Mouse (Mus musculus) heart, postnatal 0 days (tissue): Measurements from ENCODE around the gene Gm10447. TPM values are rescaled to one million over a fixed set of nuclear protein-coding genes. Genes with fewer than 3 reads are reported as not detected.

Source experiments
- ATAC-seq: fragments of 200-750 bp; cut with Nextera tagmentation; 2 replicates; pipeline ENCODE4 v1.8.0; 2017; ENCODE audit warnings: low read depth, moderate number of reproducible peaks, moderate library complexity; ENCODE audit not compliant: insufficient read depth
- DNase-seq: peaks from one replicate; pipeline ENCODE4 v3.0.0-alpha.2; 2016; ENCODE audit warnings: low spot score
- H3K27ac ChIP-seq: fragments of 300-500 bp; sonication (generic); 2 replicates; pipeline ENCODE4 v1.5.1; 2014; ENCODE audit warnings: low read depth, mild to moderate bottlenecking
- H3K27me3 ChIP-seq: fragments of 300-500 bp; sonication (generic); 2 replicates; pipeline ENCODE4 v1.6.1; 2014; ENCODE audit warnings: low read length, mixed read lengths; ENCODE audit not compliant: control insufficient read depth, insufficient read depth
- H3K36me3 ChIP-seq: fragments of 300-500 bp; sonication (generic); replicated peaks from 2 replicates; pipeline ENCODE4 v1.6.1; 2014; ENCODE audit warnings: low read length, mixed read lengths; ENCODE audit not compliant: control insufficient read depth, insufficient read depth
- H3K4me1 ChIP-seq: fragments of 300-500 bp; sonication (generic); 2 replicates; pipeline ENCODE4 v1.6.1; 2014; ENCODE audit warnings: antibody characterized with exemption; ENCODE audit not compliant: control insufficient read depth, insufficient read depth
- H3K4me2 ChIP-seq: fragments of 300-500 bp; sonication (generic); 2 replicates; pipeline ENCODE4 v1.6.1; 2014; ENCODE audit warnings: low read depth, mild to moderate bottlenecking, low read length, moderate library complexity
- H3K4me3 ChIP-seq: fragments of 300-500 bp; sonication (generic); 2 replicates; pipeline ENCODE4 v1.5.1; 2014; ENCODE audit warnings: low read depth, low read length
- H3K9ac ChIP-seq: fragments of 300-500 bp; sonication (generic); replicated peaks from 2 replicates; pipeline ENCODE4 v1.6.1; 2014; ENCODE audit warnings: low read depth, low read length, mixed read lengths
- H3K9me3 ChIP-seq: fragments of 300-500 bp; sonication (generic); replicated peaks from 2 replicates; pipeline ENCODE4 v1.6.1; 2016; ENCODE audit warnings: low read length; ENCODE audit not compliant: control insufficient read depth
- CTCF ChIP-seq: IDR thresholded peaks from 2 replicates; pipeline ENCODE4 v1.5.1; 2016; ENCODE audit warnings: antibody characterized with exemption, control low read depth, low read depth
- EP300 ChIP-seq: IDR thresholded peaks from 2 replicates; pipeline ENCODE4 v1.6.1; 2016; ENCODE audit warnings: antibody characterized with exemption, low read depth
- WGBS: fragments of 180-500 bp; shearing (Covaris S2); extraction: QIAGEN DNeasy Blood & Tissue Kit; methylation state at CpG from one replicate; pipeline ENCODE4 v1.1.7; 2014; 5-methylcytosine and 5-hydroxymethylcytosine counted together
- polyA plus RNA-seq: library from polyadenylated mRNA; unstranded; fragments of >200 nt; fragmentation: Nextera tagmentation; extraction: Ambion mirVana; gene quantifications from 2 replicates; pipeline ENCODE4 v1.2.1, GENCODE M21; 2015
- total RNA-seq: library from RNA; depleted of rRNA; stranded (reverse); fragments of >200 nt; gene quantifications from 2 replicates; pipeline ENCODE4 v1.2.3, GENCODE M21; 2014; ENCODE audit warnings: low replicate concordance

Gene Gm10447
- total and polyA plus RNA-seq, 2 experiments from 2014 or later: 0.04 TPM; not detected in 1

- Histone ChIP-seq H3K4me1 (peaks cover 7% of the 10 kb centered on the region; the same call in 1 of the 2 replicates), H3K27me3 (no peaks in the 10 kb centered on the region), H3K9me3 (no peaks in the 10 kb centered on the region), H3K4me3 (no peak overlapping the region), H3K27ac (peak overlapping the region; percentile 76), H3K36me3 (no peaks in the 10 kb centered on the region), H3K4me2 (peak overlapping the region; percentile 24; the same call in 1 of the 2 replicates), H3K9ac (no peak overlapping the region; the same call in 1 of the 2 replicates)
- WGBS: 2% methylated on average over 12 of the region's 12 CpGs
- DNase-seq: peak; percentile 29
- TF ChIP-seq EP300: no peak
- TF ChIP-seq CTCF: no peak
- ATAC-seq: peak; percentile 62
Measured at GRCm38 (mm10) chr11:53441921-53442320, 15.0 kb downstream of the Gm10447 start.

- Histone ChIP-seq H3K9ac (no peak overlapping the region), H3K4me2 (no peak overlapping the region)
Measured at GRCm38 (mm10) chr11:53436338-53436737, 20.6 kb downstream of the Gm10447 start.

GRCm38 (mm10) chr11:53435504-53435903 is 21.4 kb downstream of the Gm10447 start:
- DNase-seq: no peak
- H3K4me2 ChIP-seq: no peak overlapping the region
- H3K9me3 ChIP-seq: no peaks in the 10 kb centered on the region
- no peak overlapping the region for H3K27ac ChIP-seq
- TF ChIP-seq EP300 (no peak), CTCF (no peak)
- H3K4me3 ChIP-seq: no peak overlapping the region
- H3K4me1 ChIP-seq: no peaks in the 10 kb centered on the region
- no peak overlapping the region for H3K9ac ChIP-seq
- 76% methylated on average over 8 of the region's 8 CpGs for WGBS
- H3K27me3 ChIP-seq: no peaks in the 10 kb centered on the region
- H3K36me3 ChIP-seq: no peaks in the 10 kb centered on the region
- no peak for ATAC-seq

More at GRCm38 (mm10) chr11:53436338-53436737, 20.6 kb downstream of the Gm10447 start:
- H3K4me3 ChIP-seq: no peak overlapping the region
- no peaks in the 10 kb centered on the region for H3K4me1 ChIP-seq
- H3K36me3 ChIP-seq: no peaks in the 10 kb centered on the region
- no peaks in the 10 kb centered on the region for H3K27me3 ChIP-seq
- no peak overlapping the region for H3K27ac ChIP-seq
- ATAC-seq (no peak), DNase-seq (no peak)
- H3K9me3 ChIP-seq: no peaks in the 10 kb centered on the region
- 75% methylated on average over 6 of the region's 6 CpGs for WGBS
- TF ChIP-seq EP300 (no peak), CTCF (no peak)

GRCm38 (mm10) chr11:53433057-53433456 is 23.9 kb downstream of the Gm10447 start:
- TF ChIP-seq EP300: no peak
- TF ChIP-seq CTCF: no peak
- H3K9ac ChIP-seq: no peak overlapping the region
- WGBS: 32% methylated on average over 6 of the region's 6 CpGs
- no peaks in the 10 kb centered on the region for H3K4me1 ChIP-seq
- H3K27ac ChIP-seq: no peak overlapping the region
- H3K9me3 ChIP-seq: no peaks in the 10 kb centered on the region
- no peak overlapping the region for H3K4me2 ChIP-seq
- H3K36me3 ChIP-seq: peaks cover 7% of the 10 kb centered on the region
- DNase-seq (no peak), ATAC-seq (no peak)
- no peak overlapping the region for H3K4me3 ChIP-seq
- H3K27me3 ChIP-seq: no peaks in the 10 kb centered on the region

GRCm38 (mm10) chr11:53431347-53432056 is 25.4 kb downstream of the Gm10447 start:
- Histone ChIP-seq H3K4me3 (peak overlapping the region; percentile 79), H3K4me2 (peak overlapping the region; percentile 84), H3K27ac (peak overlapping the region; percentile 93), H3K4me1 (no peaks in the 10 kb centered on the region), H3K9me3 (no peaks in the 10 kb centered on the region), H3K9ac (peak overlapping the region; percentile 88; the same call in 1 of the 2 replicates), H3K27me3 (no peaks in the 10 kb centered on the region), H3K36me3 (peaks cover 7% of the 10 kb centered on the region)
- TF ChIP-seq CTCF (no peak), EP300 (no peak)
- ATAC-seq (peak; percentile 1; the same call in 1 of the 2 replicates), DNase-seq (no peak)
- WGBS: 12% methylated on average over 9 of the region's 9 CpGs
